Mouse (Mus musculus) lung, postnatal 0 days (tissue): Measurements from ENCODE around the gene Mybbp1a. TPM values are rescaled to one million over a fixed set of nuclear protein-coding genes. Genes with fewer than 3 reads are reported as not detected.
A peak's percentile ranks its signal among the peaks of the same experiment; 100 is the strongest.

ENCODE experiments used
- ATAC-seq: fragments of 200-750 bp; cut with Nextera tagmentation; 2 replicates; pipeline ENCODE4 v1.8.0; 2017; ENCODE audit warnings: moderate library complexity
- DNase-seq: peaks from one replicate; pipeline ENCODE4 v3.0.0-alpha.2; 2016; ENCODE audit warnings: low spot score
- H3K27ac ChIP-seq: fragments of 300-500 bp; sonication (generic); 2 replicates; pipeline ENCODE4 v1.5.1; 2014; ENCODE audit warnings: antibody characterized with exemption, mild to moderate bottlenecking, low read length, mixed read lengths
- H3K27me3 ChIP-seq: fragments of 300-500 bp; sonication (generic); replicated peaks from 2 replicates; pipeline ENCODE4 v1.6.1; 2014; ENCODE audit warnings: low read length, mixed read lengths; ENCODE audit not compliant: insufficient read depth
- H3K36me3 ChIP-seq: fragments of 300-500 bp; sonication (generic); 2 replicates; pipeline ENCODE4 v1.6.1; 2014; ENCODE audit warnings: low read length, mixed read lengths; ENCODE audit not compliant: insufficient read depth
- H3K4me1 ChIP-seq: fragments of 300-500 bp; sonication (generic); 2 replicates; pipeline ENCODE4 v1.6.1; 2014; ENCODE audit warnings: antibody characterized with exemption, low read depth, low read length, mixed read lengths; ENCODE audit not compliant: insufficient read depth
- H3K4me2 ChIP-seq: fragments of 300-500 bp; sonication (generic); replicated peaks from 2 replicates; pipeline ENCODE4 v1.6.1; 2014; ENCODE audit warnings: low read depth, mild to moderate bottlenecking, low read length, moderate library complexity, mixed read lengths
- H3K4me3 ChIP-seq: fragments of 300-500 bp; sonication (generic); 2 replicates; pipeline ENCODE4 v1.5.1; 2014; ENCODE audit warnings: low read depth, low read length
- H3K9ac ChIP-seq: fragments of 300-500 bp; sonication (generic); replicated peaks from 2 replicates; pipeline ENCODE4 v1.6.1; 2014; ENCODE audit warnings: low read depth, mild to moderate bottlenecking
- H3K9me3 ChIP-seq: fragments of 300-500 bp; sonication (generic); 2 replicates; pipeline ENCODE4 v1.6.1; 2016; ENCODE audit warnings: low read length, mixed read lengths
- CTCF ChIP-seq: IDR thresholded peaks from 2 replicates; pipeline ENCODE4 v1.5.1; 2016; ENCODE audit warnings: antibody characterized with exemption, mild to moderate bottlenecking
- EP300 ChIP-seq: IDR thresholded peaks from 2 replicates; pipeline ENCODE4 v1.6.1; 2016; ENCODE audit warnings: antibody characterized with exemption, mild to moderate bottlenecking, control low read depth
- whole genome bisulfite sequencing: fragments of 180-500 bp; shearing (Covaris S2); extraction: QIAGEN DNeasy Blood & Tissue Kit; methylation state at CpG from one replicate; pipeline ENCODE4 v1.1.7; 2014; 5-methylcytosine and 5-hydroxymethylcytosine counted together
- polyA plus RNA-seq: library from polyadenylated mRNA; unstranded; fragments of >200 nt; fragmentation: Nextera tagmentation; extraction: Ambion mirVana; gene quantifications from 2 replicates; pipeline ENCODE4 v1.2.1, GENCODE M21; 2015

Mybbp1a gene
- polyA plus RNA-seq, 1 experiment from 2014 or later, result 44.3 TPM

DNA sequence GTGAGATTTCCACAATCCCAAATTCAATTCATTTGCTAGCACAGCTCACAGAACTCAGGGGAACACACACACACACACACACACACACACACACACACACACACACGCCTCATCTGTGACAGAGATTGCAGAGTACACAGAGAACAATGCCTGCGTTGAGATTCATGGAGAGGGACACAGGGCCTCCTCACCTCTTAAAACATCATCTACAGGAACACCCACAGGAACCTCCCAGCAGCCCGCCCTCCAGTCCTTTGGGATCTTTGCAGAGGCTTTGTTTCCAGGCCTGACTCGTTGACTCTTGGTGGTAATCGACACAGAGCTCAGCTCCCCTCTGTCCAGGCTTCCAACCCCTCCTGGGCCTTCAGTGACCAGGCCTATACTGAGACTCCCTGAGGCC, 36.0 kb downstream of the Mybbp1a start:
- Histone ChIP-seq H3K4me3 (no peak overlapping the region), H3K4me2 (no peak overlapping the region), H3K4me1 (peaks cover 13% of the 10 kb centered on the region), H3K27ac (0 out of 2 replicates have a peak overlapping the region, but pooled peaks have one; percentile 14), H3K9ac (no peak overlapping the region), H3K36me3 (no peaks in the 10 kb centered on the region), H3K27me3 (no peaks in the 10 kb centered on the region), H3K9me3 (no peaks in the 10 kb centered on the region)
- TF ChIP-seq CTCF (no peak), EP300 (no peak)
- no peak for ATAC-seq
- DNase-seq, result no peak
- WGBS, result 25% methylated on average over 5 of the region's 5 CpGs

DNA sequence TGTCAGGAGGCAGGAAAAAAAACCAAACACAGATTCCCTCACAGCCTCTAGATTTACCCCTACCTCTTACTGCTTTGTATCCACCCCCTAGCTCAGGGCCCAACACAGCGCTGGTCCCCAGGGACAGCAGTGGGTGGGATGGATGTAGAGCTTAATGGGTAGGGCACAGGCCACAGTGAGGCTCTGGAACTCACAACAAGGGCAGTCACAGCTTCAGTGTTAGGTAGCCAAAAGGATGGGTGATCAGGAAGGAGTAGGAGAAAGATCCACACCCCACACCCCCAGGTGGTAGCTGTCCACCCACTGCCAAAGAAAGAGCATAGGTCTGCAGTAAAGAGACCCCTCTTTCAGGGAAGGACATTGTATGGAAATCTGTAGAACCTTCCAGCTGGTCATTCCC, 36.5 kb downstream of the Mybbp1a start:
- Histone ChIP-seq H3K9me3 (no peaks in the 10 kb centered on the region), H3K27ac (0 out of 2 replicates have a peak overlapping the region, but pooled peaks have one; percentile 14), H3K27me3 (no peaks in the 10 kb centered on the region), H3K4me1 (peaks cover 10% of the 10 kb centered on the region; the same call in 1 of the 2 replicates), H3K9ac (no peak overlapping the region), H3K4me3 (no peak overlapping the region), H3K4me2 (no peak overlapping the region), H3K36me3 (no peaks in the 10 kb centered on the region)
- whole genome bisulfite sequencing, result 85% methylated on average over 1 of the region's 1 CpGs
- DNase-seq (no peak), ATAC-seq (no peak)
- TF ChIP-seq CTCF (no peak), EP300 (no peak)

DNA sequence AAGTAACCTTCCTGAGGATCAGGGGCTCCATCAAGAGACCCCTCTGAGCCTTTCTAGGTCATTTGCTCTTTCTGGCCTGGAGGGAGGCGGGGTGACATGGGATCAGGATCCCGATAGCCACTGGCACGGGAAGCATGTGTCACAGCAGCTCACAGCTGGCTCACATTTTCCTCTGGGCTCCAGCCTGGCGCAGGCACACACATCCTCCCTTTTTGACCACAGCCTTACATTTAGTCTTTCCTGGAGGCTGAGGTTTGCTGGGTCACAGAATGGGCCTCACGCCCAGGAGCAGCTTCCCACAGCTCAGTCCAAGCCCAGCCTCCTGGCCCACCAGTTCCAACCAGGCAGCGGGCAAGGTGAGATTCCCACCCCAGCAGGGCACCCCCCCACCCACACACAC, 37.1 kb downstream of the Mybbp1a start:
- 37% methylated on average over 6 of the region's 6 CpGs for WGBS
- Histone ChIP-seq H3K9ac (no peak overlapping the region), H3K4me1 (peaks cover 14% of the 10 kb centered on the region), H3K4me3 (no peak overlapping the region), H3K27ac (peak overlapping the region; percentile 11; the same call in 1 of the 2 replicates), H3K4me2 (no peak overlapping the region), H3K36me3 (no peaks in the 10 kb centered on the region), H3K27me3 (no peaks in the 10 kb centered on the region), H3K9me3 (no peaks in the 10 kb centered on the region)
- TF ChIP-seq CTCF (no peak), EP300 (no peak)
- ATAC-seq (peak; percentile 18; the same call in 1 of the 2 replicates), DNase-seq (no peak)

DNA sequence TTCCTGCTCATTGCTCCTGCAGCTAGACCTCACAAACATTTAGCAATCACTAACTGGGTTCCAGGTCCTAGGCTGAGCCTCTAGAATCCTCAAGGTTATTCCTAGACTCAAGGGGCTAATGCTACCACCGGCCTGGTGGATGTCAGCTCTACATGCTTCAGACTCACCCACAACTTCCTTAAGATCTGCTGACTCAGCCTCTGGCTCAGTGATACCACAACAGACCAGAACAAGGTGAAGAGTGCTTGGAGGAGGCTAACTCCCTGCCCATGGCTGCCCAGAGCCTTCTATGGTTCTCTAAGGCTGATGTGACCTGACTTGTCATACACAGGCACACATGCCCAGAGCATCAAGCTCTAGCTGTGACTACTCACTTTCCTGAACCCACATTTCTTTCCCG, 38.3 kb downstream of the Mybbp1a start:
- Histone ChIP-seq H3K27ac (no peak overlapping the region), H3K9me3 (no peaks in the 10 kb centered on the region), H3K9ac (no peak overlapping the region), H3K27me3 (no peaks in the 10 kb centered on the region), H3K4me3 (no peak overlapping the region), H3K36me3 (no peaks in the 10 kb centered on the region), H3K4me1 (peaks cover 17% of the 10 kb centered on the region), H3K4me2 (no peak overlapping the region)
- 69% methylated on average over 2 of the region's 2 CpGs for WGBS
- ATAC-seq, result no peak
- TF ChIP-seq CTCF (no peak), EP300 (no peak)
- DNase-seq, result no peak

DNA sequence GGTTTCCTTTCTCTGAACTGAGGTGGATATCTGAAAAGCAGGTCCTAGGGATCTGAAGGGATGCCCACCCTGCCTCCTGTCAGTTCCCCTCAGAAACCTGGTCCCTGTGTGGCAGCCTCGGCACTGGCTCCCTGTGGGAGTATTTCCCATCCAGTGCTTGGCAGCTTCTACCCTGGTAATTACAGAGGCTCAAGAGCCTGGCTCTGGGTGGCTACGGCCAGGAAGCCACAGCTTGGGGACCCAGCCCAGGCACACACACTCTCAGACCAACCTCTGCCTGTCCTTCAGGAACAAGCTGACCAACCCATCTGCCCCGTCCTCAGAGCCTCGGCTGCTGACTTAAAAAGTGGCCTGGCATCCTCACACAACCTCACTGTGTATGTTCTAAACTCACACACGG, 40.2 kb downstream of the Mybbp1a start:
- Histone ChIP-seq H3K27ac (no peak overlapping the region), H3K36me3 (no peaks in the 10 kb centered on the region), H3K4me2 (no peak overlapping the region), H3K4me3 (no peak overlapping the region), H3K27me3 (no peaks in the 10 kb centered on the region), H3K9me3 (no peaks in the 10 kb centered on the region), H3K4me1 (peaks cover 15% of the 10 kb centered on the region), H3K9ac (no peak overlapping the region)
- DNase-seq (no peak), ATAC-seq (no peak)
- TF ChIP-seq EP300, result no peak
- no peak for TF ChIP-seq CTCF
- WGBS, result 61% methylated on average over 5 of the region's 5 CpGs

DNA sequence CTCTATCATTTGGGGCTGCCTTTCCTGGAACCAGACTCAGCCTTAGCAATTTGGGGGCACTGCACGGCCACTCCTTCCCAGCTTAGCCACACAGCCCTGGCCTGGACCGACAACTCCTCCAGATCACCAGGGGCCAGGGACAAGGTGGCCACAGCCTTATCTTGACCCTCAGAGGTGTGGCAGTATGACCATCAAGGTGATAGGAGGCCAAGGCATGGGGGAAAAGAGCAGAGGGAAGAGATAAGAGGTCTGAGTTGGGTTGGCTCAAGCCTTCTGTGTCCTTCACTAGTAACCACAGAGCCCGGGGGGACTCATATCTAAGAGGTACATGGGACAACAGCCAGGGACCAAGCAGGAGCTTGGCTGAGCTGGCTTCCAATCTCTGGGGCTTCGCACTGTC, 40.8 kb downstream of the Mybbp1a start:
- DNase-seq (no peak), ATAC-seq (no peak)
- no peak overlapping the region for H3K9ac ChIP-seq
- no peaks in the 10 kb centered on the region for H3K36me3 ChIP-seq
- no peak overlapping the region for H3K27ac ChIP-seq
- H3K4me3 ChIP-seq, result no peak overlapping the region
- no peak for TF ChIP-seq EP300
- no peak overlapping the region for H3K4me2 ChIP-seq
- H3K9me3 ChIP-seq, result no peaks in the 10 kb centered on the region
- WGBS, result 76% methylated on average over 4 of the region's 4 CpGs
- H3K27me3 ChIP-seq, result no peaks in the 10 kb centered on the region
- H3K4me1 ChIP-seq, result peaks cover 12% of the 10 kb centered on the region

DNA sequence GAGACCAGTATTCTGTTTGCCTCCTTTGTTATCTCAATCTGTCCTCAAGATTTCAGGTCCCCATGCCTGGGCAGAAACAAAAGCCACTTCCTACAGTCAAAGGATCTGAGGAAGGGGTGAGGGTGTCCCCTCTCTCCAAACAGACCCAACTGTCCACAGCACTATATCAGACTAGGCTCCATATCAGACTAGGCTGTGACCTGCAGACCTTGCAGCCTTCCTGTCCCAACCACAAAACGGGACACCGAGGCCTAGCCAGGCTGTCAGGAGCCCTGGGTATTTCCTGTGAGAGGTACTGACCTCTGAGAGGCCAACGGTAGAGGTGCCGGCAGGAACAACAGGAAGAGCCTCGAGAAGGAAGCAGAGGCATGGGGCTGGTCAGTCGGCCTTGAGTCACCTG, 43.4 kb downstream of the Mybbp1a start:
- 0 out of 2 replicates have a peak, but pooled peaks cover 3% of the 10 kb centered on the region for H3K27me3 ChIP-seq
- H3K9ac ChIP-seq, result no peak overlapping the region
- ATAC-seq (no peak), DNase-seq (no peak)
- H3K9me3 ChIP-seq, result no peaks in the 10 kb centered on the region
- peaks cover 17% of the 10 kb centered on the region; the same call in 1 of the 2 replicates for H3K4me1 ChIP-seq
- H3K4me2 ChIP-seq, result no peak overlapping the region
- TF ChIP-seq CTCF, result no peak
- TF ChIP-seq EP300, result no peak
- H3K36me3 ChIP-seq, result no peaks in the 10 kb centered on the region
- H3K27ac ChIP-seq, result 0 out of 2 replicates have a peak overlapping the region, but pooled peaks have one; percentile 9
- WGBS, result 23% methylated on average over 6 of the region's 6 CpGs
- H3K4me3 ChIP-seq, result no peak overlapping the region
